Mouse (Mus musculus) cerebellum, adult 18-20 months (tissue): ENCODE results near the gene Diras2.

Source experiments
- DNase-seq, 2 experiments: peaks; one replicate each; pipeline ENCODE4 v3.0.0; 2021

Diras2 gene

DNA sequence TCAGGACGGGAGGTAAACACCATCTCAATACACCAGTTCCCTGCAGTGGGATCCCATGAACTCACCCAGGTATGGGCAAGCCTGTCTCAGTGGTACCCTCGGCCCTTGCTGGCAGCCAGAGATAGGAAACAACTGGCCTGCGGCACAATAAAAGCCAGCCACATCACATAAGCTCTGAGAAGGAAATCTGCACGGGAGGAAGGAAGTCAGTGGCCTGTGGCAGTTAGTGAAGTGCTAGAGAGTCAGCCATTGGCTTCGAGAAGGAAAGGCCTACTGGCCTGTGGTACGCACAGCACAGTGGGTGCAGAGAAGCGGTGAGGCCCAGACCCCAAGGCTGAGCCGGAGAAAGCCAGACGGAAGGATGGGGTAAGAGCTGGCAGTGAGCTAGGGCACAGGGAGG lies 20.2 kb upstream of the Diras2 start:
- no peak for DNase-seq

DNA sequence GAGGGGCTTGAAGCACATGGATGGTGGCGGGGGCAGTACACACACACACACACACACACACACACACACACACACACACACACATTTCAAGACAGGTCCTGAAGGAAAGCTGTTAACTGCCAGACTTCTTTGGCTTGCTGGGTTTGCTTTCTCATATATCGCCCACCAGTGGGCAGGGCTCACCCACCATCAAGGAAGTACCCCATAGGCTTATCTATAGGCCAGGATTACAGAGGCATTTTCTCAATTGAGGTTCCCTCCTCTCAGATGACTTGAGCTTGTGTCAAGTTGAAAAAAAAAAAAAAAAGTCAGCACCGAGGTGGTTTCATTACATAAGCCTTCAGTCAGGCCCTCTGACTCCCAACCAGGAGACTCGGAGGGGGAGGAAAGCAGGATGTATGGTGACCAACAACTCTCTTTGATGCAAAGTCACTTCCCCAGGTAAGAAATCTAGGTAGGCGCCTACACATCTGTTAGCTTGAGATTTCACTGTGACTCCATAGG lies 19.7 kb upstream of the Diras2 start:
- DNase-seq: no peak

DNA sequence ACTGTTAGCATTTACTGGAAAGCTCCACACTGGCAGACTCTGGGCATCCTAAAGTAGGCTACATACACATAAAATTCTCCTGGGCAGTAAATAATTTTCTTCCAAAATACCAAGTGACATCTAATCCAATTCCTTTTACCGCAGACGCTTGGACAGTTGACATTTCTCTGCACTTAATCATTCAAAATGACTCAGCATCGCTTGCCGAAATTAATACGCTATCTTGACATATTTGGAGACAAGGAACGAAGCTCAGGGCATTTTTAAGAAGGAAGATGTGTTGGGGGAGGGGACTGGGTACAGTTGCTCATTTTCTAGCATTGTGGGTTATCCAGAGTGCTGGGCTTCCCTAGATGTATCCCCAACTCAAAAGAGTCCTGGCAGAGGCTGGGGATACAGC lies 15.2 kb upstream of the Diras2 start:
- no peak for DNase-seq

DNA sequence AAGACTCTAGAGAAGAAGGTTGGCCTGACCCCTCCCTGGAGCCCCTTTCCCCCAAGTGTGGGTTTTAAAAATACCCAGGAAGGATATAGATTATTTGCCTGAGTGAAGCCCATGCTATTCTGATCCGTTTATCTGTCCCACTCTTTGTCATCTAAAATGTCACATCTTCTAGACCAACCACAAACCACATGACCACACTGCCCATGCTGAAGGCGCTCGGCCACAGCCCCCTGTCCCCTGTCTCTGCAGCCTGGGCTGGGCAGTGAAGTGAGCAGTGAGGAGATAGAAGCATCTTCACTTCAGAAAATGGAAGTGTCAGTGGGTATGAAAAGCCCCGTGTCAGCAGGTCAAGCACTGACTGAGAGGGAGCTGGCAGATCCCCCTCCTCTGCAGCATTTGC lies 11.6 kb upstream of the Diras2 start:
- no peak for DNase-seq

DNA sequence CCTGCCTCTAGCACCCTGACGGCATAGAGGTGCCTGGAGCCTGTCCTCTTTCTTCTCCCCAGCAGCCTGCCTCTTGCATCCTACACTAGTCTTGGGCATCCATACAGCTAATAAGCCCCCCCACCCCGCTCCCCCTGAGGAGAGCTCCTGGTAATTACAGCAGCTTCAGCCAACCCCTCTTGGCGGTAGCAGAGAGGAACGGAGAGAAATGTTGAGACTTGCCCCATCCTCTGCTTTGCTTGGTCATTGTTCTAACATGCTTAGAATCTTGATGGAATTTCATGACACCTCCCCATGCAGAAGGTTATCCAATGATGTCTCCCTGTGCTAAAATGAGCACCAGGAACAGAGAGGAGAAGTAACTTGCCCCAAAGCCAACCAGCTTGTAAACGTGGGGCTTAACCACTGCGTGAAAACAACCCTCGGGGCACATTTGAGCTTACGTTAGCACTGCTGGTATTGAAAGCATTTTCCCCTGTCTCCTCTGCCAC lies 11.0 kb upstream of the Diras2 start:
- no peak for DNase-seq

DNA sequence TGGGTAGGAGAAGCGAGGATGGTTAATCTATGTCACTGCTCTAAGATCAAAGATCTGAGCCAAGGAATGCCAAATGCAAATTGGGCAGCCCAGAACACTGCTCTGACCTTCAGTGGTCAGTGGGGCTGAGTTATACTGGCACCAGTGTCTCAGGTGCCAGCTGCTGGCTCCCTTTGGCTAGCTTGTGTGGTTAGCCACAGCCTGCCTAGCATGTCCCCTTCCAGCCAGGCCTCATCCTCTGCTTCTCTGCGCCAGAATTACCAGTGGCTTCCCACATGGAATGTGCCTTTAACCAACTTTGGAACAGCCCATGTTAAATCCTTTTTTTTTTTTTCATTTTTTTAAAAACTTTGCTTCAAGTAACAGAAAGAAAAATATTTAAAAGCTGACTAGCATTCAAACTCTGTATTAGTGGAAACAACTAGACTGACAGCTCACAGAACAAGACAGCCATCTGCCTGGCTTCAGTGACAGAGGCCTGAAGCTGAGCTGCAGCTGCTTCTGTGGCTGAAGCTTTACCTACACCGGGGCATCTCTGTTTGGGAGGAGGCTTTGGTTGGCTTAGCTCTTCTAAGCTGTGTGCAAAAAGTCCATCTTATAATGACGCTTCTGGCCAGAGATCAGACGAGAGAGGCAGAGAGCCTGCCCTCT lies 10.4 kb upstream of the Diras2 start:
- DNase-seq: no peak

DNA sequence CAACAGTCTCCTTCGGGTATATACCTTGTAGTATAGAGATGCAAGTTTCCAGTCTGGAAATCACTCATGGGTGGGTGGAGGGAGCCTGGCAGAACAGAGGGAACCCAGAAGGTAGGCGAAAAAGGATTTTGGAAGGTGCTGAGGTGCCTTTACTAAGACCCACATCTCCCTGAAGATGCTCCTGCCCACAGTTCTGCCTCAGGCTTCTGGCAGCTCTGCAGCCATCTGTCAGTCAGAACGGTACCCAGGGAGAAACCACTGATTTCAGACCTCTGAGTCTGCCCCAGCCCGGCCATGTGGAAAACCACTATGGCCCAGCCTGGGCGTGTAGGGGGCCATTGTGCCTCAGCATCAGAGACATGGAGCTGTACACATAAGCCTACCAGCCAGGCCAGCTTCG lies 8.4 kb upstream of the Diras2 start:
- no peak for DNase-seq

DNA sequence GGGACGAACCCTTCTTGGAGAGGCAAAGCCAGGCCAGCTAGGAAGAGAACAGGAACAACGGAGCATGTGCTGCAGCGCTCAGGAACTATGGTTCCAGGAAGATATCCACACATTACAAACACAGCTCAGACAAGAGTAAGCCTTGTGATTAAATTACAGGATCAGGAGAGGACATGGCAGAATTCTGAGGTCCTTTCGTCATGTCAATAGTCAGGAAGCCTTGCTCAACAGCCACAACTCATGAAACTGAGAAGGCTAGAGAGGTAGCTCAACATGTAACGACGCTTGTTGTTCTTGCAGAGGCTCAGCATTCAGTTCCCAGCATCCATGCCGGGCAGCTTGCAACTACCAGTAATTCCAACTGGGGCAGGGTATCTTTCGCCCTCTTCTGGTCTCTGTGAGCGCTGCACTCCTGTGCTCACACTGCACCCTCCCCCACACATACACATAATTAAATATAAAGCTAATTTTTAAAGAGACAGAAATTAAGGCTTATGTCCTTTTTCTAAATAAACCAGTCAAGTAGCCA lies 7.6 kb upstream of the Diras2 start:
- no peak for DNase-seq

DNA sequence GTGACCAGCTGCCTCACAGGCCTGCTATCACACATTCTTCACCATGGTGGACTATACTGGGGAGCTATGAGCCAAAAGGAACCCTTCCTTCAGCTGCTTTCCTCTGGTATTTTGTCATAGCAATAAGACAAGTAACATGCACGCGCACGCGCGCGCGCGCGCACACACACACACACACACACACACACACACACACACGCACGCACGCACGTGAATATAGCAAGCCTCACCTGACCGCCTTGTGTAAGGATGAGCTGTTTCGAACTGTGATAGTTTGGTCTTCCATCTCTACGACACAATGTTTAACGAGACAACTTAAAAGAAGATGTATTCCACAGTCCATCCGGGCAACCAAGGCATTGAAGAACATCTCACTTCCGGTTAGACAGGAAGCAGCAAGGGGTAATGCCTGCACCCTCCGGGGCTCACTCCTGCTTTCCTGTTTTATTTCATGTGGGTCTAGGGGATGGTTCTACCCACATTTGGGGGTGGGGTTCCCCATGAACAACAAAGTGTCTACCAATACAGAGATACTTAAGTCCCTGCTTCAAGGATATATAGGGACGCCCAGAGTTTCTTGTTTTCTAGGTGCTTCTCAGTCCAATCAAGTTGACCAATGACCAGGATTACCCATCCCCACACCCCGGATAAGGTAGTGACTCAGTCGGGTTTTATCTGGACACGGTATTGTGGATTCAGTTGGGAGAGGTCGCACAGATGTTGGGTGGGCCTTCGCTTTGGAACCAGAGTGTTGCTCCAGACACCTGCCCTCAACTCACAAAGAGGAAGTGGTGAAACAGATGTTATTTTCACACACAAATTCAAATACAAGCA lies 6.9 kb upstream of the Diras2 start:
- no peak for DNase-seq

DNA sequence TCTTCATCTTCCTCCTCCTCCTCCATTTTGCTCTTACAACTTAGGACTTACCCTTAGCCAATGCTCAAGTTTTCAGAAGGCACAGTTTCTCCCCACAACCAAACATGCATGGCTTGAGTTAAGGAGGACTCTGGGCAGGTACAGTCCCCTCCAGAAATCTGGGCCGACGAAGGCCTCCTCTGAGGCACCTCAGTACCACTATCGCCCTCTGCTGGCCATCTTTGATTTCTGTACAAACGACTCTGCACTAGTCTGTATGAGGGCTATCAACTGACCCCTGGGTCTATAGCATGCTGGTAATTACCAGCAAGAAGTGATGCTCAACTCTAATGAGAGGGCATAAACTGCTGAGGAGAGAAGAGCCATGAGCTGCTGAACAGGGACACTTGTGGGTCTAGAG lies 4.5 kb upstream of the Diras2 start:
- peak; percentile 81 to 87 for DNase-seq

DNA sequence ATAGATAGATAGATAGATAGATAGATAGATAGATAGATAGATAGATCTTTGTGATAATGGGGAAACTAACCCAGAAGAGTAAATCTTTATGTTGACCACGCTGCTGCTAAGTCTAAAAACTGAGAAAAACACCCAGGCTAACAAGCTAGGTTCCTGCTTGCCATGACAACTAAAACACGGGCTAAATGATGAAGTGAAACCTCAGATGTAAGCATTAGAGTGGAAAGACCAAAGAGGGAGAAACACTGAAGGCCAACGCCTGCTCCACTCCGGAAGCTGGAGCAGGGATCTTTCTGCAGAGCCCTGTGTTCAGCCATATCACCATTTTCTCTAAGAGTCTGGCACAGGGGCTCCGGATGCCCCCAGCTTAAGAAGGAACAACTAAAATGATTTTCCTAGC lies 2.6 kb upstream of the Diras2 start:
- DNase-seq: no peak

DNA sequence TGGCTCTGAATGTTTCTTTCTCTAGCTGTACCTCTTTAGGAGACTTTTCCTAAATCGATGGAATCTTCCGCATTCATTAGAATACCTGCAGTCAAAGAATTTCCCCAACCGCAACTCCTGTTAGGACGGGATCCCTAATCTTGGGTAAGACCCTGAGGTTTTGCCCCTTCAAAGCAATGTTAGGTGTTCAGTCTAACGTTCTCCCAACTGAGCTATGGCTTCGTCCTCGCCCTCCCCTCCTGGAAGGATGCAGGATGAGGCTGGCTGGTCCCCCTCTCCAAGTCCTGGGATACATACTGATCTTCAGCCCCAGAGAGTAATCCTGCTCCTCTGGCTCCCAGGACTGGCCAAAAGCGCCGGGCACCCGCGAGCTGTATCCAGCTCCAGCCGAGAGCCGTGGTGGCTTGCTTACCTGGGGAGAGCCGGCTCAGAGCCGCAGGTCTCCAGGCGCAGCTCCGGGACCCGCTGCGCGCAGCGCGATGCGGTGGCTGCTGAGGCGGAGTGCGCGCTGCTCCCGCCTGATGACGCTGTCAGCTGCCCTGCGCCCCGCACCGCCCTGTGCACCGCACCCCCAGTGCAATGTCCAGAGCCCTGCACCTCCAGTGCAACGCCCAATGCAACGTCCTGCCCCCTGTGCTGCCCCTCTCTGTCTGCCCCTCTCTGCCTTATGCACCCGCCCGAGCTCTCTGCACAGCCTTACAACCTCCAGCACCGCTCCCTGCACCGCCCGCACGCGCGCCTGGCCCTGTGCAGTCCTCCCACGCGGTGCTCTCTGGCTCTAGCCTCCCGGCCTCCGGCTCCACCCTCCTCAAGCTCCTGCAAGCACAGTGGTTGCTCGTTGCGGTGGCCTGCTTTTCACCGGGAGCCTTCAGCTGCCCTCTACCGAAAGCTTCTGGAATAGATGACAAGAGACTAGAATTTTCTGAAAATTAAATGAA lies 802 bp downstream of the Diras2 start:
- peak; percentile 93 to 96 for DNase-seq

DNA sequence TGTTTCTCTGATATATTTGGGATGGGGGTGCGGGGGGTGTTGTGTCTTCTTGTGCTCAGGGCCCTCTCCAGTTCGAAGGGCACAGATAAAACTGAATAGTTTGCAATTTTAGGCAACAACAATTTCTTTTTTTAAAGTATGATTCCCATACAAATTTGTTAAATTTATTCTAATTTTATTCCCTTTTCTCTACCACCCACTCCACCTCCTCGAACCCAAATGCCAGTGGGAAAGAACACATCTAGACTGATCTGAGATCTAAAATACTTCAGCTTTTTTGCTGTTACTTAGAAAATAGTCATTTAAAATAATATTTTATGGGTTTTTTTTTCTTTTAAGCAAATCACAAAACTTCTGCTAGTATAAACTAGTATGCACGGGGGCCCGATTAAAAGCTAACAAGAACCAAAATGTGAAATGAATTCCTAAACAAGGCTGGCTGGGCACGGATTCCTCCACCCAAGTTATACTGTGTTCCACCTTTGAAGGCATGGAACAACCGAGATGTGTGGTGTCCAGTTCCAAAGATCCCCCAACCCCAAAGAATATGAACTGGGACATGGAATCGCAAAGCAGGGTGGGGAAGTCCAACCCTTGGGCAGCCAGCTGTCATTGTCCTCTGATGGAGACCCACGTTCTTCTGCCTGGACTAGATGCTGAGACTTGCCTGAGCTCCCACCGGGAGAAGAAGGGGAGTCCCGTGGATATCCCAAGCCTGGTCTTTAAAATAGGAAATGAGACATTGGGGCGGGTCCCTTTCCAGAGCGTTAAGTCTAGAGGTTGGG lies 1.7 kb downstream of the Diras2 start:
- DNase-seq: peak in 1 of 2 experiments; percentile 57

DNA sequence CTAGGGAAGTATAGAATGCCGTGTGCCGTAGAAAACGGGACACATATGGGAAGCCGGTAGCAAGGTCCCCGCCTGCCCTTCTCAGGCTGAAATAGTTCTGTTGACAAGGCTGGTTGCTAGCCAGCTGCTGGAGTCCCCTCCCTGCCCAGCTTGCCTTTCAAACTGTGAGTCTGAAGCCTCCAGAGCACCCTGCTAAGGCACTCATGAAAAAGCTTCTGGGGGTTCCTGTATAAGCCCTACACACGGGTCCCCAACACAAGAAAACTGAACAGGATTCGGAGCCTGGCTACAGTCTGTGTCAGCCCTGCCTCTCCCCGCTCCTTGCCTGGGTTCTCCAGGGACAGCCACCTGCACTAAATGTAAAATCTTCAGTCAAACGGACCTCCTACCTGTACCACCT lies 2.3 kb downstream of the Diras2 start:
- DNase-seq: peak; percentile 61 to 62

DNA sequence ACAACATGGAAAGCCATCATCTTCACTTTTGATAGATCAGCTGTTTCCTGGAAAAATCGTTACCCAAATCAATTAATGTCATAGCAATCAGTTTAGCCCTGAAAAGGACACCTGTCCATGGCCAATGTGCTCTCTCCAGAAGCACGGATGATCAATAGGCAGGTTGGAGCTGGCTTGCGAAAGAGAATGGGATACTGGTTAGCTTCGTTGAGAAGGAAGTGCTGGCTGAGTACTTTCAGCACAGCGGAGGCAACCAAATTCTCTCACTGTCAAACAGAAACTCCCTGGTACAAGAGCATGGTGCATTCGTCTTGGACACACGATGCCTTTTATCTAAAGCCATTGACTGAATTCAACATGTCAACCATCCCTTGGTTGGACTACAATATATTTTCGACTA lies 2.8 kb downstream of the Diras2 start:
- peak in 1 of 2 experiments; percentile 49 for DNase-seq

DNA sequence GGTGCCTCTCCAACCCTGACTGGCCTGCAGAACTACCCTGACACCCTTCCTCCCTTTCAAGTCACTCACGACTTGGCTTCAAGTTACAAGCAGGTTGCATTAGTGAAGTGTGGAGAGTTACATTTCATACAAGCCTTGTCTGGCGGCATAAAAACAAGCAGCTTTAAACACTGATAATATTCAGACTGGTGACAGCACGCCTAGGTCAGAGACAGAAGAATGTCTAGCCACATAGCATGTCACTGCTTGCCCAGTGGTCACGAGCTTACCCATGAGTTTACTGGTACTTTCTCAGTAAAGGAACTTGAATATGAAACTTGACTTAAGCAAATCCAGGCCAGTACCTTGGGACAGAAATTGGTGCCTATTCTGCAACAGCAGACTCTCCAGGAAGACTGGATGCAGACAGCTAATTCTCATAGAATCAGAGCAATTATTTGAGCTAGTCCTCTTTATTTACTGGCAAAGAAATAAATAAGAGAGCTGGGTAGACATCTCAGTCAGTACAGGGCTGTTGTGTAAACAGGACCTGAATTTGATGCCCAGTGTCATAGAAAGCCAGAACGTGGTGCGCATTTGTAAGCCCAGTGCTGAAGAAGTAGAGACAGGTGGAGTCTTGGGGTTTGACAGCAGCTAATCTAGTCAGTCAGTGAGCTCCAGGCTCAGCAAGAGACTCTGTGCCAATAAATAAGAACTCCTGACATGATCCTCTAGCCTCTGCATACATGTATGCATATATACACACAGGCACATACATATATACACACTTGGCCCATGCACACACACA lies 4.6 kb downstream of the Diras2 start:
- peak in 1 of 2 experiments; percentile 38 for DNase-seq

DNA sequence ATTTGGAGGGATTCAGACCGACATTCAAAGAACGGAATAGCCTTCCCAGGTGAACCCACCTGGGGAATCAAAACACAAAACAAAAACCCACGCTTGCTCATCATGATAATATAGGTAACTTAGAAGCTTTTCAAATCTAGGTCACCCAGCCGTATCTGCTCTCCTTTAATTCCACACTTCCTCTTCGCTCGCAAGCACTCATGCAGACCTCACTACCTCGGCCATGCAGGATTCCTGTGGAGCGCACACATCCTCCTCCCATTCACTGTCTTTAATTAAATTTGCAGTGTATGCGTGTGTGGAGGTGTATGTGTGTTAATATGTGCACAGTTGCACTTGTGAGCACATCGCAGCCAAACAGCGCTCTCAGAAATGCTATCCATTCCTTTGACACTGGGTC lies 6.8 kb downstream of the Diras2 start:
- peak in 1 of 2 experiments; percentile 36 for DNase-seq

DNA sequence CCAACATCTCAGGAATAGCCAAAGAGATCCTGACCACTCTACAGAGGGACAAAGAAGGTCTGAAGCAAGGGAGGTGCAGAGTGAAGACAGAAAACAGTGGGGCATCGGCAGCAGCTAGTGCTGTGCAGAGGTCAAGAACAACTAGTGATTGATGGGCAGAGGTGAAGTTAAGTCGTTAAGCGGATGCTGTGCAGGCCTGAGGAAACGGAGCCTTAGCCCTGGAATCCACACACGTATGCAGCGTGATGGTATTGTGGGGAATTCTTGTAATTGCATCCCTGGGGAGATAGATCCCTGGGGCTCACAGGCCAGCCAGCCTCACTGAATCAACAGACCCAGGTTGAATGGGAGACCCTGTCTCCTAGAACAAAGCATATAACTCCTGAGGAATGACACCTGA lies 9.9 kb downstream of the Diras2 start:
- DNase-seq: peak in 1 of 2 experiments; percentile 24

DNA sequence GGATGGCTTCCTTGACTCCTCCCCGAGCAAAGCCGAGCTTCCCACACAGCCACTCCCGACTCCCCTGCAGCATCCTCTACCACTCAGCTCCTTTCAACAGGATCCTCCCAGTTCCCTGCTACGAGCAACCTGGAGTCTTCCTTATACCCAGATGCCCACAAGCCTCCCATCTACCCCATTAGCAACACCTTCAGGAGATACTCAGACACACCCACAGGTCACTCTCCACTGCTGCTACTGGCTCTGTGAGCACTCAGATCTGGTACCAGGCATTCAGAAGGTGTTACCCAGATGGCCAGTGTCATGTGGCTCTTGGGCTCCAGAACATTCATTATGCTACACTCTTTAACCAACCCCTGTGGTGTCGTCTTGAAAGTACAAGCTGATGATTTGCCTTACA lies 11.7 kb downstream of the Diras2 start:
- DNase-seq: peak; percentile 42 to 47

DNA sequence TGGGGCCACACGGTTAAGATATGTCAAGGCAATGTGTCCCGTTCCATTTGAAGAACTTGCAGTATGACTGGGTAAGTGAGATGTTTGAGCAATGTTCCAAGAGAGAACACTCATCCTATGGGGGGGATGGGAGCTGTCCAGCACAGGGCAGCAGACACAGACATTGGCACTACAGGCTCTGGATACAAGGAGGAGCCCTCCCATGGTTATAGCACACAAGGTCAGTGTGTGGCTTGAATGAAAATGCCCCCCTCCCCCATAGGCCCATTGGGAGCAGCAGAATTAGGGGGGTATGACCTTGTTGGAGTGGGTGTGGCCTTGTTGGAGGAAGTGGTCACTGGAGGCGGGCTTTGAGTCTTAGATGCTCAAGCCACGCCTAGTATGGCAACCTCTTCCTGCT lies 12.7 kb downstream of the Diras2 start:
- peak; percentile 16 to 28 for DNase-seq

DNA sequence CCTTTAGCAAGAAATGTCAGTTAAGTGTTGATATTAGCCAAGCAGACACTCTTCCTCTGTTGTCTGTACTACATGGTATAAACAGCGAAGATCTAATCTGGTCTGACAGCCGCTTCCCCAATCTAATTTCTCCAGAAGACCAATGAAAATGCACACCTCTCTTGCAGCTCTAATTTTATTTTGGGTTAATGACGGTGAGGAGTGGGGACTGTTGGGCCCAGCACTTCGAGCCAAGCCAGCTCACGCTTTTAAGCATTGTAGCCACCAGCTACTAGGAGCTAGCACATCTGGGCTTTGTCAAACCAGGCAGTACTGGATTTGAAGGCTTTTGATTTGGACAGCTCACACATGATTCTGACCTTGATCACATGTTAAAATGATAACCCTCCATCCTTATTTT lies 14.1 kb downstream of the Diras2 start:
- peak in 1 of 2 experiments; percentile 11 for DNase-seq
